Mouse (Mus musculus) right cerebral cortex, postnatal 10 days (tissue): ENCODE data around the gene Dolpp1.
A peak's percentile ranks its signal among the peaks of the same experiment; 100 is the strongest.

Experiments
- DNase-seq, 2 experiments: peaks; one replicate each; pipeline ENCODE4 v3.0.0; 2021; ENCODE audit warnings: low spot score in 2 of 2

Dolpp1 gene

DNA sequence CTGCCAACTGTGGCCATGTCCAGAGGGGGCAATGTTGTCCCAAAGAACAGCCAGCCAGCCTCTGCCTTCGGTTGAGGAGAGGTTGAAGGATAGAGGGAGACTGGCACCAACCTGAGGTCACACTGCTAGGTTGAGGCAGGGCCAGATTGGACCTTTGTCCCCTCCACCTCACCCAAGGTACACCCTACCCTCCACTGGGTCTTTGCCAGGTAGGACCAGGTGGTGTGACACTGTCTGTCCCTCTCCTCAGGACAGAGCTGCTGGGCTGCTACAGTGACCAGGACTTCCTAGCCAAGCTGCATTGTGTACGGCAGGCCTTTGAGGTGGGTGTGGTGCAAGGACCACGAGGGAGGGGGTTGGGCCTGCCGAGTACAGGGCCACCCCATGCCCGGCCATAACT is 14.3 kb upstream of the Dolpp1 start:
- no peak for DNase-seq

DNA sequence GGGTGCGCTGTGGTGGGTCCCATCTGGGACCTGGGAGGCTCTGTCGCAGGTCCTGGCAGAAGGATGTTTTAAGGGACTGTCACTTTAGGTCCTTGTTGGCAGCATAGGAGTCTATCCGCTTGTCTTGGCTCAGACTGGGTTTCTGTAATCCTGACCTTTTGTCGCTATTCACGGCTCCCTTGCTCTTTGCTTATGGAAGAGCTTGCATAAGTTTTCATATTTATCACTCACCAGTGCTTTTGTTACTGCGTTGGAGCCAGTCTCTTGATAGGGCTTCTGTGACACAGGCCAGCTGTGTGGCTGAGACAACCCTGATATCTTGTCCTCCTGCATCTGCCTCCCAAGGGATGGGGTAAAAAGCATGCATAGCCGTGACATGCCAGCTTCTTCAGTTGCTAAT is 12.7 kb upstream of the Dolpp1 start:
- no peak for DNase-seq

DNA sequence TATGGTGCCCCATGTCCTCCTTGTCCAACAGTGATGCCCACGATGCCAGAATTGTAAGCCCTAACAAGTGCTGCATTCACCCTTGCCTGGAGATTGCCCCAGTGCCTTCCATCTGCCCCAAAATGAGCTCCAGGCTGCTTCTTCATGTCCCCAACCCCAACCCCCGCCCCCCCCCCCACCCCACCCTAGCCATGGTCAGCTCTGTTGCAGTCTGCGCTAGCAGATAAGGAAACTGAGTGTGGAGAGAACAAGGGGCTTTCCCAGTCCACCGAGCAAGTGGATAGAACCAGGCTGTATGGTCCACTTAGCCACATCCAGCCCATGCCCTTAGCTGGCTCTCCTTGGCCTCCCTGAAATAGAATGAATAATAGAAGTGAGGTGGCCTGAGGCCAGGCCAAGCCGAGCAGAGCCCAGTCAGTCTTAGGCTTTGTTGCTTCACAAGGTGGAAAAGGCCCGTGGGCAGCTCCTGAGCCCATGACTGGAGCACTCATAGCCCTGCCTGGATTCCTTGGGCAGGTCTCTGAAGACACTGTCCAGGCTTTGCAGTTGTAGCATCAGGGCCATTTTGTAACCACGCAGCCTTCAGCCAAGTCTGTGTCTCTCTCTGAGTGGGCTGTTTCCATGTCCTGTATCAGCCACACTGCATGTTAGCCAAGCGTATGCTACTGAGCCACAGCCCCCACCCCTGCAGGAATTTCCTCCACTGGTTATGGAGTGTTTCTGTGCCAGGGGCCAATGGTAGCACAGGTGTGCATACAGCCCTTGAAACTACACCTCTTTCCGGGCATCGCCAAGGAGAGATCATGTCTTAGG is 11.3 kb upstream of the Dolpp1 start:
- no peak for DNase-seq

DNA sequence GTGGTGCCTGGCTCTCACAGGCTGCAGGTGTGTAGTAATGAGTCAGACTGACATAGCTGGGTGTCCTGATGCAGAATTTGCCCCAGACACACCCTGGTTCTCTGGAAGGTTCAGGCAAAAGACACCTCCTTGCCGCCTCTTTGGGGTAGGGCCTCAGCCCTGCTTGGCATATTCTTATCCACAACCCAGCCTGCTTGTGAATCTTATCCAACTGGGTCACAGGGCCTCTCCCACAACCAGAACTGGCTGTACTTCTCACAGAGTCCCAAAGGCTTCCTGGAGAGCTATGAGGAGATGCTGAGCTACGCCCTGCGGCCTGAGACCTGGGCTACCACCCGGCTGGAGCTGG is 10.7 kb upstream of the Dolpp1 start:
- no peak for DNase-seq

GRCm38 (mm10) chr2:30384814-30385213 is 7.2 kb upstream of the Dolpp1 start:
- no peak for DNase-seq

- DNase-seq, result no peak
Observed at GRCm38 (mm10) chr2:30385591-30385990, 6.5 kb upstream of the Dolpp1 start.

GRCm38 (mm10) chr2:30386913-30387312 is 5.1 kb upstream of the Dolpp1 start:
- no peak for DNase-seq

DNA sequence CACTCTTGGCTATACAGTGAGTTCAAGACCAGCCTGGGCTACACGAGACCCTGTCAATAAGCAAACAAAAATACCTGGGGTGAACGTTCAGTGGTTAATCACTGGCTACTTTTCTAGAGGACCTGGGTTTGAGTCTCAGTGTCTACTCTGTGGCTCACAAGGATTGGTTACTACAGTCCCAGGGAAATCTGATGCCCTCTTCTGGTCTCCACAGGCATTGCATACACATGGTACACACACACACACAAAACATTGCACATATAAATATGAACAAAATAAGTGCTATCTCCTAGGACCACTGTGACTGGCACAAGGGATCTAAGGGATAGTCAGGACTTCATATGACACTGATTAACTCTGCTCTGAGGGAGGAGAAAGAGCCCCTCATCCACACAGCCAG is 3.1 kb upstream of the Dolpp1 start:
- DNase-seq, result no peak

- DNase-seq, result peak; percentile 75 to 91
Observed at GRCm38 (mm10) chr2:30392577-30393369, 719 bp downstream of the Dolpp1 start.

- DNase-seq, result no peak
Observed at GRCm38 (mm10) chr2:30393370-30393656, 1.3 kb downstream of the Dolpp1 start.

DNA sequence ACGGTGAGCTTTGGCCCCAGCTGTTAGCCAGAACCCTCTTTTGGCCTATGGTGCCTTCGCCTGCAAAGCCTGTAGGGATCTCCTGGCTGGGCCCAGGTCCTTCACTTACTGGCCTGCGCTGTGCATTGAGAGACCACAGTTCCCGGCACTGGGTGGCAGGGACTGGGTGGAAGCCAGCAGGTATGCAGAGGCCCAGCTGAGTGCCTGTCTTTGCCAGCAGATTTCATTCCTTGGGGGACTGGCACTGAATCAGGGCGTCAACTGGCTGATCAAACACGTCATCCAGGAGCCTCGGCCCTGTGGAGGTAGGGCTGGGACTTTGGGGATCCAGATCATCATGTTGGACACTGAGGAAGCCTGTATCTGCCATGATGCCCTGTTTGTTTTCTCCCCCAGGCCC is 3.7 kb downstream of the Dolpp1 start:
- no peak for DNase-seq

DNA sequence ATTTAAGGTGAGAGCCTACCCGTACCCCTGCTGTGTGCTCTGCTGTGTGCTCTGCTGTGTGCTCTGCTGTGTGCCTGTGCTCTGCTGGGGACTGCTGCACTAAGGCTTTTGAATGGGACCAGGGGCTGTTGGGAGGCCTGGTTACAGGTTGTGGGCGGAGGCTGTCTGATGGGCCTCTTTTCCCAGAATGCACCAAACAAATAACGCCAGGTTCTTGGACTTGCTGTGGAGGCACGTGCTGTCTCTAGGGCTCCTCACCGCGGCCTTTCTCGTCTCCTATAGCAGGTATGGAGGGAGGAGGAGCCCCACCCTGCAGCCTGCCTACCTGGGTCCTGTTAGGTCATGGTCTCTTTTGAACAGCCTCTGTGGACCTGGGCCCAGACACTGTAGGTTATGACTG is 4.2 kb downstream of the Dolpp1 start:
- no peak for DNase-seq

DNA sequence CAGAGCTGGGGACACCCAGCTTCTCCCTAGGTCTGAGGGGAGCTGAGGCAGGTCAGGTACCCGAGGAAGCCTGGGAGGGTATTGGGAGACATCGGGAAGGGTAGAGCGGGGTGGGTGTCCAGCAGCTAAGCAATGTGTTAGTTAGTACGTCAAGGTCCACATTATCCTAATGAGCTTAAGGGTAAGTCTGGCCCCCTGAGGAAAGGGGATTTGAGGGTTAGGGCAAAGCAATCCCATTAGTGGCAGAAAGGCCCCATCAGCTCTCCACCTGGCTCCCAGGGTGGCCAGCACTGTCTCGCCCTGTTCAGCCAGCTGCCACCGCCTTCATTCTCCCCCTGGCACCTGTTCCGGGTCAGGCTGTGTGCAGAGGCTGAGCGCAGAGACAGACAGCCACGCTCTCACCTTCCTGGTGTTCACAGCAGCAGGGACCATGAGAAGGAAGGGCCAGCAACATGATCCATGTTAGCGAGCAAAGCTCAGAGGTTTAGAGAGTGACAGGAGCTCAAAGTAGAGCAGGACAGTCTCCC is 6.0 kb downstream of the Dolpp1 start:
- DNase-seq, result no peak

DNA sequence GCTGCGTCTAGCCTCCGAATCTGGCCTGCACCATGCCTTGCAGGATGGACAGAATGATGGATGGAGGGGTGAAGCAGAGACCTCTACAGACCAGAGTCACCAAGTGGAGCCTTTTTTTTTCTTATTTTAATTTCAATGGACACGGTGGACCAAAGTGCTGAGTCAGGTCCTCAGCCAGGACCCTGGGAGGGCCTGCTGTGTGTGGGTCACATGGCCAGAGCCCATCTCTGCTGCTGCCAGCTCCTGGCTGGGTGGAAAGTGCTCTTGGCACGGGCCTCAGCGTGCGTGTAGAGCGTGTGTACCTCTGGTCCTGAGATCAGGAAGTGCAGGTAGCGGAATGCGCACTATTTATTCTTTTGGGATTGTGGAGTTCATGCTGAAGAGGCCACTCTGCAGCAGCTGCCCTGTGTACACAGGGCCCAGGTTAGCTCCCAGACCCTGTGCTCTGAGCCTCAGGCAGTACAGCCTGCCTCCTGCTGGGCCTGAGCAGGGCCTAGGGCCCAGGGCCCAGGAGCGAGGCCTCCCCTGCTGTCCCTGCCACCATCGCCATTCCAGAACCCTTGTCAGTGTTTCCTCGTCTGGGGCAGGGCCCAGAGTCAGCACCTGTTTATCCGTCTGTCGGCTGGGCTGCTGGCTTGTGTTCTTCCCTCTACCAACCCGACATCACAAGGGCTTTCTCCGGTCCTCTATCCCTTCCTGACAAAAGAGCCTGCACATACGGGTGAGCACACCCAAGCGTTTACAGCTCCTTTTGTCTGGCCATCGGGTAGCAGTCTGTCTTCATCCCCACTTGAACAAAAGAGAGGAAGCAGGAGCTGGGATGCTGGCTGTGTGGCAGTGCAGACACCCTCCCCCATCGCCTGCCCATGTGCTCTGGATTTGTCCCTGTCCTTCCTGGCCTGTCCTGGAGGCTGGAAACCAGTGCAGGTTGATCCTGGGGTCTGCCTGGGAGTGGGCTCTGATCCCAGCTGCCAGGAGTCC is 7.4 kb downstream of the Dolpp1 start:
- no peak for DNase-seq

GRCm38 (mm10) chr2:30401581-30401980 is 9.5 kb downstream of the Dolpp1 start:
- DNase-seq, result no peak

GRCm38 (mm10) chr2:30402351-30402826 is 10.3 kb downstream of the Dolpp1 start:
- DNase-seq, result peak in 1 of 2 experiments; percentile 51

- DNase-seq, result no peak
Observed at GRCm38 (mm10) chr2:30402843-30403242, 10.8 kb downstream of the Dolpp1 start.

- peak in 1 of 2 experiments; percentile 31 for DNase-seq
Observed at GRCm38 (mm10) chr2:30403870-30404269, 11.8 kb downstream of the Dolpp1 start.

DNA sequence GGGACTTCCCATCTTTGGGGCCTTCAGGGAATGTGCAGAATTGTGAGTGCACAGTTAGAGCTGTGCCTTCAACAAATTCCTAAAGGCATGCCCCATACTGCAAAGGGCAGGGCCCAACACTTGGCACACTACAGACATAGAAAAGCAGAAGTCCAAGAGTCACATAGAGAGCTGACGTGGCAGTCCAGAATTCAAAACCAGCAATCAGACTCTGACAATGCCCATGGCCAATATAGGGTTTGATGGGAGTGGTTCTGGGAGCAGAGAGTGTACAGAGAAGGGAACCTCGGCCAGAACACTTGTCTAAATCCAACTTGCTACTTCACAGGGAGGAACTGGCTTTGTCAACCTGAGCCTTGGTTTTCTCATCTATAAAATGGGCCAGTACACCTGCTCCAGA is 15.2 kb downstream of the Dolpp1 start:
- DNase-seq, result peak in 1 of 2 experiments; percentile 33

GRCm38 (mm10) chr2:30407778-30408177 is 15.7 kb downstream of the Dolpp1 start:
- peak in 1 of 2 experiments; percentile 31 for DNase-seq

DNA sequence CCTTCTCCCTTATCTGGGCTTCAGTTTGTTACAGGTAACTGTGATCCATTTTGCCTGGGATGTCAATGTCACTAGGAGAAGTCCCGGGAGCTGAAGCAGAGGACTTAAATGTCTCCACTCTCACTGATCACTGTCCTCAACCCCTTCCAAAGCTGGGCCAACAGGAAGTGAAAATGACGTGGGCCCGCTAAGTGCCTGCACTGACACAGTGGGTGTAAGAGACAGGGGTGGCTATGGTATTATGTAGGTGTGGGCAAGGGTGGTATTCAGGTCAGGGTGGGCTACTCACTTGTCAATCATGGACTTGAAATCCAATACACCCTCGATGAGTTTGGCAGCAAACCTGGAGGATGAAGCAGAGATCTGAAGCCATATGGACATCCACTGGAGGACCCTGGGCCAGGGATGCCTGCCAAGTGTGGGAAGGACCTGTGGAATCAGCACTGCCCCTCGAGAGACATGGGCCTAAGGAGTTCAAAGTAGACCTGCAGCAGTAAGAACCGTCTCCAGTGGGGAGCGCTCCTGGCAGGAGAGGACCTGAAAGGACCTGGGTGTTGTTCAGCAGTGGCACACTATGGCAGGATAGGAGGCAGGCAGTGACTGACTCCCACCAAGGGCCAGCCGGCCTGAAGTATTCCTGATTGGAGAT is 16.5 kb downstream of the Dolpp1 start:
- peak in 1 of 2 experiments; percentile 35 for DNase-seq
